Mouse (Mus musculus): ENCODE data around the gene Il13.

Gene Il13

GRCm38 (mm10) chr11:53584849-53585248 is 49.7 kb downstream of the Il13 start:
- no peak for DNase-seq (ENCODE audit: low spot score)

GRCm38 (mm10) chr11:53583151-53583550 is 51.4 kb downstream of the Il13 start:
- no peak for DNase-seq (ENCODE audit: low spot score)
